Mouse (Mus musculus) stomach, postnatal 0 days (tissue): ENCODE measurements around the gene Cx3cl1. TPM values are rescaled to one million over a fixed set of nuclear protein-coding genes. Genes with fewer than 3 reads are reported as not detected.
A peak's percentile ranks its signal among the peaks of the same experiment; 100 is the strongest.

Experiments used
- ATAC-seq: fragments of 200-750 bp; cut with Nextera tagmentation; 2 replicates; pipeline ENCODE4 v1.8.0; 2017; ENCODE audit not compliant: low FRiP score, low TSS enrichment
- DNase-seq: peaks from one replicate; pipeline ENCODE4 v3.0.0-alpha.2; 2016; ENCODE audit warnings: low spot score
- H3K27ac ChIP-seq: fragments of 300-500 bp; sonication (generic); replicated peaks from 2 replicates; pipeline ENCODE4 v1.5.1; 2014; ENCODE audit warnings: mild to moderate bottlenecking, control low read depth
- H3K27me3 ChIP-seq: fragments of 300-500 bp; sonication (generic); 2 replicates; pipeline ENCODE4 v1.6.1; 2014; ENCODE audit warnings: low read length; ENCODE audit not compliant: control insufficient read depth, insufficient read depth
- H3K36me3 ChIP-seq: fragments of 300-500 bp; sonication (generic); 2 replicates; pipeline ENCODE4 v1.6.1; 2014; ENCODE audit warnings: low read length, mixed read lengths; ENCODE audit not compliant: control insufficient read depth, insufficient read depth
- H3K4me1 ChIP-seq: fragments of 300-500 bp; sonication (generic); replicated peaks from 2 replicates; pipeline ENCODE4 v1.6.1; 2014; ENCODE audit warnings: antibody characterized with exemption; ENCODE audit not compliant: control insufficient read depth, insufficient read depth
- H3K4me2 ChIP-seq: fragments of 300-500 bp; sonication (generic); replicated peaks from 2 replicates; pipeline ENCODE4 v1.6.1; 2014; ENCODE audit warnings: low read depth, mild to moderate bottlenecking, control low read depth, moderate library complexity
- H3K4me3 ChIP-seq: fragments of 300-500 bp; sonication (generic); 2 replicates; pipeline ENCODE4 v1.5.1; 2014; ENCODE audit warnings: low read depth, low read length, control low read depth
- H3K9ac ChIP-seq: fragments of 300-500 bp; sonication (generic); 2 replicates; pipeline ENCODE4 v1.6.1; 2014; ENCODE audit warnings: mild to moderate bottlenecking, low read length, control low read depth, mixed read lengths
- H3K9me3 ChIP-seq: fragments of 300-500 bp; sonication (generic); 2 replicates; pipeline ENCODE4 v1.6.1; 2016; ENCODE audit warnings: low read length; ENCODE audit not compliant: control insufficient read depth
- CTCF ChIP-seq: IDR thresholded peaks from 2 replicates; pipeline ENCODE4 v1.5.1; 2016; ENCODE audit warnings: antibody characterized with exemption, low read depth, mild to moderate bottlenecking, moderate library complexity
- EP300 ChIP-seq: optimal IDR thresholded peaks from 2 replicates; pipeline ENCODE3; 2016; ENCODE audit warnings: antibody characterized with exemption
- WGBS: fragments of 180-500 bp; shearing (Covaris S2); extraction: QIAGEN DNeasy Blood & Tissue Kit; methylation state at CpG from one replicate; pipeline ENCODE4 v1.1.7; 2014; 5-methylcytosine and 5-hydroxymethylcytosine counted together
- polyA plus RNA-seq: library from polyadenylated mRNA; unstranded; fragments of >200 nt; fragmentation: Nextera tagmentation; extraction: Ambion mirVana; gene quantifications from 2 replicates; pipeline ENCODE4 v1.2.1, GENCODE M21; 2015

Gene Cx3cl1
- polyA plus RNA-seq, 1 experiment from 2014 or later, result 18.0 TPM

DNA sequence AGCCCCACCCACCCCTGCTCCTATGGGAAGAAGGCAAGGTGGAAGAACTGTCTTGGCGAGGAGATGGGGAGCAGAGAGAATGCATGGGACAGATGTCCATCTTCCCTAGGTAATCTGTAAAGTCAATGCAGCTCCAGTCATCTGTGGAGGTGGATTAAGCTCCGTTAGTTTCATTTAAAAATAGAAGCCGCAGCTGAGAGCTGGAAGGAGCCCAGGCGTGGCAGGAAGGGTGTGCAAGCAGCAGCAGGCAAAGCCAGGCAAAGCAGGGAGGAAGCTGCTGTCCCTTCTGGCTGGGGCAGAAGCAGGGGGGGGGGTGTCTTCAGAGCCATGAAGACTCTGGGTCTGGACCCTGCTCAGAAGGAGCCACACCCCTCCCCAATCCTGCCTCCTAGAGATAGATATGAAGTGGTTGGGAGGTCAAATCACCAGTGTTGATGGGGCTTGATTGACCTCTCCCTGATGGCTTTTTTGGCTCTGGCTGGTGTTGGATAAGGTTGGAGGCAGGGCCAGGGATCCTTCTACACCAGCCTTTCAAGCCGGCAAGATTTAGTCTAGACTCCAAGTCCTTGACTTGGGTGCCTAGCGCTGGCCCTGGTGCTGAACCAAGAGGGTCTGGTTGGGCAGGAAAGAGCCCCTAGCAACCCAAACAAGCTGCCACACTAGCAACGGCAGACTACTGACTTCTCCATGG is 28.6 kb downstream of the Cx3cl1 start:
- H3K27ac ChIP-seq, result no peak overlapping the region
- DNase-seq (no peak), ATAC-seq (no peak)
- whole genome bisulfite sequencing, result 54% methylated on average over 7 of the region's 7 CpGs
- H3K4me3 ChIP-seq, result no peak overlapping the region
- no peak overlapping the region for H3K9ac ChIP-seq
- H3K27me3 ChIP-seq, result no peaks in the 10 kb centered on the region
- H3K4me1 ChIP-seq, result no peaks in the 10 kb centered on the region
- no peaks in the 10 kb centered on the region for H3K9me3 ChIP-seq
- no peak overlapping the region for H3K4me2 ChIP-seq
- H3K36me3 ChIP-seq, result no peaks in the 10 kb centered on the region
- TF ChIP-seq EP300 (no peak), CTCF (no peak)

DNA sequence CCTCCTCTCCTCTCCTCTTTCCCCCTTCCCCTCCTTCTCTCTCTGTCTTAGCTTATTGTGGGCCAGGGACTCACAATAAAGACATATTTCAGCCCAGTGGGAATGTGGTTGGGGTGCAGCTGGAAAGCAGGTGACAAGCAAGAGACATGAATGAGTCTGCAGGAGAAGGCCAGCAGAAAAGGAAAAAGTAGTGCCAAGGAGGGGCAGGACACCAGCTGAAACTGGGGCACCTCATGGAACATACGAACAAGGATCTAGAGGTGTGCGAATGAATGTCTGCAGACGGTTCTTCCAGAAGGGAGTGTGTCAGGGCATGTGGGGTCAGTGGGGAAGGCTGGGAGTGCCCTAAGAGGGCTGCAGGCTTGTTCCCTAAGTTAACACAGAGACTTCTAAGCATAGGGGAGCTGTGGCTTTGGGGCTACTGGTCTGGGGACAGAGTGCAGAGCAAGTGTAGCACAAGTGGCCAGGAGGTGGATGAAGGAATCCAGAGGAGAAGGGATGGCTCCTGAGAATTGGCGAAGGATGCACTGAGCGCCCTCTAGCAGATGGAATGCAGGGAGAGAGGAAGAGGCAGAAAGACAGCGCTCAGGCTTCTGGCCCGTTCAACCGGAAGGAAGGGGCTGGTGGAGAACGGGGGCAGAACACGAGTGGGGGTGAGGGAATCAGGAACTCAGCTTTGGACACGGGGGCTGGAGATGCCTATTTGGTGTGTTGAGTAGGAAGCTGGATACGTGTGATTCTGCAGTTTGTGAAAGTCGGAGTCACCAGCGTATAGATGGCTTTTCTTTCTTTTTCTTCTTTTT is 29.7 kb downstream of the Cx3cl1 start:
- ATAC-seq (peak; percentile 32; the same call in 1 of the 2 replicates), DNase-seq (peak; percentile 39)
- no peak overlapping the region for H3K27ac ChIP-seq
- H3K9ac ChIP-seq, result no peak overlapping the region
- no peak overlapping the region for H3K4me2 ChIP-seq
- H3K9me3 ChIP-seq, result no peaks in the 10 kb centered on the region
- TF ChIP-seq CTCF, result peak; percentile 79
- no peak for TF ChIP-seq EP300
- WGBS, result 43% methylated on average over 14 of the region's 14 CpGs
- H3K4me1 ChIP-seq, result no peaks in the 10 kb centered on the region
- no peaks in the 10 kb centered on the region for H3K36me3 ChIP-seq
- H3K4me3 ChIP-seq, result no peak overlapping the region
- no peaks in the 10 kb centered on the region for H3K27me3 ChIP-seq

DNA sequence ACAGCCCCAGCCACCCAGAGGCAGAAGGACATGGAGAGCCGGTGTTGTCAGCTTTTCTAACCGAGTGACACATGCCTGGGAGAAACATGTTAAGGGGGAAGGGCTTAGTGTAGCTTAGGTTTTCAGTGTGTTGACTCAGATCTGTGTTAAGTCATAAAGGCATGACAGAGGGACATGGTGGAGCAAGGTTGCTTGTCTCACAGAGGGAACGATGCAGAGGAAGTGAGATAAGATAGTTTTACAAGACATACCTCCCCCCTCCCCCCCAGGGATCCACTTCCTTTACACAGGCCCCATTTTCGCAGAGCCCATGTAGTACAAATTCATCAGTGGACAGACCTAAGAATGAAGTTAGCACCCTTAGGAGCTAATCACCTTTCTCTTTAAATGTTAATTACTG is 30.6 kb downstream of the Cx3cl1 start:
- H3K27ac ChIP-seq, result no peak overlapping the region
- no peak for ATAC-seq

DNA sequence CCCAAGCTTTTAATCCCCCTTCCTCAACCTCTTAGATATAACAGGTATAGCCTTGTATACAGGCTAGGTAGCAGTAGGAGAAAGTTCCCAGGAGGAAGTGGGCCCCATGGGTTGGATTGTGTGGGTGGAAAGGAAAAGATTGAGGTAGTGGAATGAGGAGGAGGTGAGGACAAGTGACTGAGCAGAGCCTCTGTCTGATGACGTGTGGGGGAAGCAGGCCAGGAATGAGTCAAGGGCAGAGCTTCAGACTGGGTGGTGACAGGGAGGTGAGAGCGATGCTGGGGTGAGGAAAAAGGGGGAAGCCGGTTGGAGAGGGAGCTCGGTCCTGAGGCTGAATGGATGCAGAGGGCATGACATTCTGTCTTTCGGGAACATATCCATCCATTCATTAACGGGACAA is 31.7 kb downstream of the Cx3cl1 start:
- H3K36me3 ChIP-seq, result no peaks in the 10 kb centered on the region
- DNase-seq (no peak), ATAC-seq (no peak)
- 62% methylated on average over 6 of the region's 6 CpGs for WGBS
- no peak overlapping the region for H3K27ac ChIP-seq
- no peak overlapping the region for H3K9ac ChIP-seq
- no peaks in the 10 kb centered on the region for H3K27me3 ChIP-seq
- H3K4me2 ChIP-seq, result no peak overlapping the region
- H3K9me3 ChIP-seq, result no peaks in the 10 kb centered on the region
- no peaks in the 10 kb centered on the region for H3K4me1 ChIP-seq
- no peak overlapping the region for H3K4me3 ChIP-seq
- TF ChIP-seq EP300, result no peak
- no peak for TF ChIP-seq CTCF

More for the DNA sequence above, 30.6 kb downstream of the Cx3cl1 start:
- Histone ChIP-seq H3K4me1 (no peaks in the 10 kb centered on the region), H3K9ac (no peak overlapping the region), H3K4me2 (no peak overlapping the region), H3K9me3 (no peaks in the 10 kb centered on the region), H3K36me3 (no peaks in the 10 kb centered on the region), H3K4me3 (no peak overlapping the region), H3K27me3 (no peaks in the 10 kb centered on the region)
- 62% methylated on average over 4 of the region's 4 CpGs for WGBS
- no peak for DNase-seq
- TF ChIP-seq CTCF (no peak), EP300 (no peak)

DNA sequence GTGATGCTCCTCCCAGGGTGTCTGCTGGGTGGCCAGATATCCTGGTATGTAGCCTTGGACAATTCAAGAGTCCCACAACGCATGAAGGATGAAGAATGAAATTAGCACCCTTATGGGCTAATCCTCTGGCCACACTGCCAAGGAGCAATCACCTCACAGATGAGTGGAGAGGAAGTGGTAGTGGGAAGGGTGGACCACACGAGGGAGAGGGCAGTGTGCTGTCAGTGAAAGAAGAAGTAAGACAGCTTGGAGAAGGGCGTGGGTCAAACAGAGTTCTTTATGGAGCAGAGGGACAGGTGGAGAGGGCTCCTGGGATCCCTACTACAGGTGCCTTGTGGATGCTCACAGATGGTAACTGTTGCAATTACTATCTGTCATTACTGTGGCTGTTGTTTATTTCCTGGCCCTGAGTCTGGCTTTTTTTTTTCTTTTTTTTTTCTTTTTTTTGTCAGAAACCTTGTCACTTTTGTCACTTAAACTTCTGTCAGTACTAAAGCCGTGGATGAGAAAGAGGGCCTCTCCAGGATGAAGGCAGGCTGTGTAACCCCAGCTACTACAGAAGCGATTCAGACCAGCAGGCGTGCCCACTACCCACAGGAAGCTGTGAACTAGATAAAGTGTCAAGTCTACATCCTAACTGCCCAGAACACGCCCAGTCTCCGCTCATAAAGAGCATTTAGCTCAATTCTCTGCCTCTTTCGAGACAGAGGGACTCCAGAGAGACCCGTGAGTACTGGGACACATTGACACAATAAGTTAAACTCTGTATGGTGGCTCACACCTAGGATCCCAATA is 32.9 kb downstream of the Cx3cl1 start:
- 69% methylated on average over 10 of the region's 10 CpGs for WGBS
- no peak overlapping the region for H3K9ac ChIP-seq
- no peak for DNase-seq
- H3K27me3 ChIP-seq, result no peaks in the 10 kb centered on the region
- TF ChIP-seq EP300, result no peak
- TF ChIP-seq CTCF, result no peak
- H3K4me1 ChIP-seq, result no peaks in the 10 kb centered on the region
- H3K27ac ChIP-seq, result no peak overlapping the region
- H3K4me3 ChIP-seq, result no peak overlapping the region
- ATAC-seq, result no peak
- H3K36me3 ChIP-seq, result no peaks in the 10 kb centered on the region
- no peaks in the 10 kb centered on the region for H3K9me3 ChIP-seq
- no peak overlapping the region for H3K4me2 ChIP-seq
